Mouse (Mus musculus): ENCODE results near the gene Zbtb1.

- no peak for TF ChIP-seq POLR2A (IDR thresholded peaks at IDR 0.05; ENCODE audit: borderline replicate concordance, low read depth, low read length)
- no peak for TF ChIP-seq CTCF (IDR thresholded peaks at IDR 0.05; ENCODE audit: low read depth, low read length)
Measured at GRCm38 (mm10) chr12:76362303-76362676, 7.8 kb upstream of the Zbtb1 start.

All from bone marrow macrophage, adult 2 months (primary cell).